Mouse (Mus musculus): ENCODE results near the gene Gsg1l. TPM values are rescaled to one million over a fixed set of nuclear protein-coding genes. Genes with fewer than 3 reads are reported as not detected.

Gene Gsg1l
- polyA plus RNA-seq, 1 experiment, result 0.05 TPM

GRCm38 (mm10) chr7:125976695-125977094, 105.5 kb downstream of the Gsg1l start:
- Histone ChIP-seq H3K4me3 (ENCODE audit: extremely low read depth, insufficient read depth, insufficient read length) (no peak overlapping the region), H3K27ac (ENCODE audit: insufficient read depth, low read length) (no peak overlapping the region), H3K27me3 (ENCODE audit: control insufficient read depth, insufficient read depth, low read length) (no peaks in the 10 kb centered on the region), H3K4me1 (ENCODE audit: control insufficient read depth, insufficient read depth, insufficient read length) (no peaks in the 10 kb centered on the region), H3K36me3 (ENCODE audit: control insufficient read depth, insufficient read depth, low read length) (no peaks in the 10 kb centered on the region)
- no peak for TF ChIP-seq CTCF (IDR thresholded peaks at IDR 0.05; ENCODE audit: extremely low read depth, insufficient read depth, insufficient read length, insufficient replicate concordance)
- TF ChIP-seq POLR2A (IDR thresholded peaks at IDR 0.05; ENCODE audit: low read depth, low read length), result no peak
- DNase-seq (ENCODE audit: low read depth in 1 of 2, low spot score in 2 of 2), result no peak
- WGBS, result 81% methylated on average over 9 of the region's 9 CpGs

- DNase-seq (ENCODE audit: low read depth in 1 of 2, low spot score in 2 of 2), result no peak
- Histone ChIP-seq H3K36me3 (ENCODE audit: control insufficient read depth, insufficient read depth, low read length) (no peaks in the 10 kb centered on the region), H3K27ac (ENCODE audit: insufficient read depth, low read length) (no peak overlapping the region), H3K4me3 (ENCODE audit: extremely low read depth, insufficient read depth, insufficient read length) (no peak overlapping the region), H3K4me1 (ENCODE audit: control insufficient read depth, insufficient read depth, insufficient read length) (no peaks in the 10 kb centered on the region), H3K27me3 (ENCODE audit: control insufficient read depth, insufficient read depth, low read length) (no peaks in the 10 kb centered on the region)
- WGBS, result 67% methylated on average over 6 of the region's 6 CpGs
- TF ChIP-seq POLR2A (IDR thresholded peaks at IDR 0.05; ENCODE audit: low read depth, low read length), result no peak
- no peak for TF ChIP-seq CTCF (IDR thresholded peaks at IDR 0.05; ENCODE audit: extremely low read depth, insufficient read depth, insufficient read length, insufficient replicate concordance)
Observed at GRCm38 (mm10) chr7:125975414-125975813, 106.8 kb downstream of the Gsg1l start.

GRCm38 (mm10) chr7:125973874-125974273, 108.3 kb downstream of the Gsg1l start:
- H3K36me3 ChIP-seq (ENCODE audit: control insufficient read depth, insufficient read depth, low read length), result no peaks in the 10 kb centered on the region
- 68% methylated on average over 4 of the region's 4 CpGs for WGBS
- no peaks in the 10 kb centered on the region for H3K27me3 ChIP-seq (ENCODE audit: control insufficient read depth, insufficient read depth, low read length)
- TF ChIP-seq POLR2A (IDR thresholded peaks at IDR 0.05; ENCODE audit: low read depth, low read length) (no peak), CTCF (IDR thresholded peaks at IDR 0.05; ENCODE audit: extremely low read depth, insufficient read depth, insufficient read length, insufficient replicate concordance) (no peak)
- DNase-seq (ENCODE audit: low read depth in 1 of 2, low spot score in 2 of 2), result no peak
- H3K27ac ChIP-seq (ENCODE audit: insufficient read depth, low read length), result no peak overlapping the region
- H3K4me1 ChIP-seq (ENCODE audit: control insufficient read depth, insufficient read depth, insufficient read length), result no peaks in the 10 kb centered on the region
- H3K4me3 ChIP-seq (ENCODE audit: extremely low read depth, insufficient read depth, insufficient read length), result no peak overlapping the region

GRCm38 (mm10) chr7:125972776-125973175, 109.4 kb downstream of the Gsg1l start:
- WGBS, result 73% methylated on average over 6 of the region's 6 CpGs
- no peak for DNase-seq (ENCODE audit: low read depth in 1 of 2, low spot score in 2 of 2)
- TF ChIP-seq CTCF (IDR thresholded peaks at IDR 0.05; ENCODE audit: extremely low read depth, insufficient read depth, insufficient read length, insufficient replicate concordance) (no peak), POLR2A (IDR thresholded peaks at IDR 0.05; ENCODE audit: low read depth, low read length) (no peak)
- Histone ChIP-seq H3K27ac (ENCODE audit: insufficient read depth, low read length) (no peak overlapping the region), H3K4me1 (ENCODE audit: control insufficient read depth, insufficient read depth, insufficient read length) (no peaks in the 10 kb centered on the region), H3K27me3 (ENCODE audit: control insufficient read depth, insufficient read depth, low read length) (no peaks in the 10 kb centered on the region), H3K4me3 (ENCODE audit: extremely low read depth, insufficient read depth, insufficient read length) (no peak overlapping the region), H3K36me3 (ENCODE audit: control insufficient read depth, insufficient read depth, low read length) (no peaks in the 10 kb centered on the region)

- no peak overlapping the region for H3K4me3 ChIP-seq (ENCODE audit: extremely low read depth, insufficient read depth, insufficient read length)
- no peaks in the 10 kb centered on the region for H3K36me3 ChIP-seq (ENCODE audit: control insufficient read depth, insufficient read depth, low read length)
- no peaks in the 10 kb centered on the region for H3K27me3 ChIP-seq (ENCODE audit: control insufficient read depth, insufficient read depth, low read length)
- TF ChIP-seq CTCF (IDR thresholded peaks at IDR 0.05; ENCODE audit: extremely low read depth, insufficient read depth, insufficient read length, insufficient replicate concordance) (no peak), POLR2A (IDR thresholded peaks at IDR 0.05; ENCODE audit: low read depth, low read length) (no peak)
- no peak for DNase-seq (ENCODE audit: low read depth in 1 of 2, low spot score in 2 of 2)
- H3K27ac ChIP-seq (ENCODE audit: insufficient read depth, low read length), result no peak overlapping the region
- WGBS, result 61% methylated on average over 7 of the region's 7 CpGs
- no peaks in the 10 kb centered on the region for H3K4me1 ChIP-seq (ENCODE audit: control insufficient read depth, insufficient read depth, insufficient read length)
Observed at GRCm38 (mm10) chr7:125972174-125972672, 110.0 kb downstream of the Gsg1l start.

DNA sequence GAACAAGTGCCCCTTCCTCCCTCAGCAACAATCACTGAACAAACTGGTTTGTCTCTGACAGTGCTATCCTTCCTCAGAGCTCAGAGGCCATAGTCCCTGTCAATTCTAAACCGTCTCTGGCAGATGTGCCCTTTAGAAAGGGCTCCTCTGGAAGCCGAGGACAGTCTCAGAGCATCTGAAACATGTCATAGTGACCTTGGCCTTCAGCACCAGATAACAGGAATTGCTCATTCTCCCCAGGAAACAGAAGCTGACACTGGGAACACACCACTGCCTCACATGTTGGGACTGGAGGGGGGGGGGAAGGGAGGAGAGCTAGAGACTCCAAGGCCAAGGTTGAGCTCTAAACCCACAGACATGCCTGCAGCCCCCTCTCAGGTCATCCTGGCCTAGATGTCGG, 113.1 kb downstream of the Gsg1l start:
- H3K27me3 ChIP-seq (ENCODE audit: control insufficient read depth, insufficient read depth, low read length), result no peaks in the 10 kb centered on the region
- TF ChIP-seq CTCF (IDR thresholded peaks at IDR 0.05; ENCODE audit: extremely low read depth, insufficient read depth, insufficient read length, insufficient replicate concordance) (no peak), POLR2A (IDR thresholded peaks at IDR 0.05; ENCODE audit: low read depth, low read length) (no peak)
- H3K27ac ChIP-seq (ENCODE audit: insufficient read depth, low read length), result no peak overlapping the region
- 80% methylated on average over 3 of the region's 3 CpGs for WGBS
- no peaks in the 10 kb centered on the region for H3K36me3 ChIP-seq (ENCODE audit: control insufficient read depth, insufficient read depth, low read length)
- no peak overlapping the region for H3K4me3 ChIP-seq (ENCODE audit: extremely low read depth, insufficient read depth, insufficient read length)
- no peak for DNase-seq (ENCODE audit: low read depth in 1 of 2, low spot score in 2 of 2)
- no peaks in the 10 kb centered on the region for H3K4me1 ChIP-seq (ENCODE audit: control insufficient read depth, insufficient read depth, insufficient read length)

- 65% methylated on average over 16 of the region's 16 CpGs for WGBS
- Histone ChIP-seq H3K4me1 (ENCODE audit: control insufficient read depth, insufficient read depth, insufficient read length) (no peaks in the 10 kb centered on the region), H3K27me3 (ENCODE audit: control insufficient read depth, insufficient read depth, low read length) (no peaks in the 10 kb centered on the region), H3K36me3 (ENCODE audit: control insufficient read depth, insufficient read depth, low read length) (no peaks in the 10 kb centered on the region), H3K27ac (ENCODE audit: insufficient read depth, low read length) (no peak overlapping the region), H3K4me3 (ENCODE audit: extremely low read depth, insufficient read depth, insufficient read length) (no peak overlapping the region)
- no peak for DNase-seq (ENCODE audit: low read depth in 1 of 2, low spot score in 2 of 2)
- no peak for TF ChIP-seq CTCF (IDR thresholded peaks at IDR 0.05; ENCODE audit: extremely low read depth, insufficient read depth, insufficient read length, insufficient replicate concordance)
- TF ChIP-seq POLR2A (IDR thresholded peaks at IDR 0.05; ENCODE audit: low read depth, low read length), result no peak
Observed at GRCm38 (mm10) chr7:125966402-125967261, 115.6 kb downstream of the Gsg1l start.
